Mouse (Mus musculus) stomach, postnatal 0 days (tissue): ENCODE results near the gene Sipa1l1. TPM values are rescaled to one million over a fixed set of nuclear protein-coding genes. Genes with fewer than 3 reads are reported as not detected.

Experiments used
- ATAC-seq: fragments of 200-750 bp; cut with Nextera tagmentation; 2 replicates; pipeline ENCODE4 v1.8.0; 2017; ENCODE audit not compliant: low FRiP score, low TSS enrichment
- DNase-seq: peaks from one replicate; pipeline ENCODE4 v3.0.0-alpha.2; 2016; ENCODE audit warnings: low spot score
- H3K27ac ChIP-seq: fragments of 300-500 bp; sonication (generic); replicated peaks from 2 replicates; pipeline ENCODE4 v1.5.1; 2014; ENCODE audit warnings: mild to moderate bottlenecking, control low read depth
- H3K27me3 ChIP-seq: fragments of 300-500 bp; sonication (generic); 2 replicates; pipeline ENCODE4 v1.6.1; 2014; ENCODE audit warnings: low read length; ENCODE audit not compliant: control insufficient read depth, insufficient read depth
- H3K36me3 ChIP-seq: fragments of 300-500 bp; sonication (generic); 2 replicates; pipeline ENCODE4 v1.6.1; 2014; ENCODE audit warnings: low read length, mixed read lengths; ENCODE audit not compliant: control insufficient read depth, insufficient read depth
- H3K4me1 ChIP-seq: fragments of 300-500 bp; sonication (generic); replicated peaks from 2 replicates; pipeline ENCODE4 v1.6.1; 2014; ENCODE audit warnings: antibody characterized with exemption; ENCODE audit not compliant: control insufficient read depth, insufficient read depth
- H3K4me2 ChIP-seq: fragments of 300-500 bp; sonication (generic); replicated peaks from 2 replicates; pipeline ENCODE4 v1.6.1; 2014; ENCODE audit warnings: low read depth, mild to moderate bottlenecking, control low read depth, moderate library complexity
- H3K4me3 ChIP-seq: fragments of 300-500 bp; sonication (generic); 2 replicates; pipeline ENCODE4 v1.5.1; 2014; ENCODE audit warnings: low read depth, low read length, control low read depth
- H3K9ac ChIP-seq: fragments of 300-500 bp; sonication (generic); 2 replicates; pipeline ENCODE4 v1.6.1; 2014; ENCODE audit warnings: mild to moderate bottlenecking, low read length, control low read depth, mixed read lengths
- H3K9me3 ChIP-seq: fragments of 300-500 bp; sonication (generic); 2 replicates; pipeline ENCODE4 v1.6.1; 2016; ENCODE audit warnings: low read length; ENCODE audit not compliant: control insufficient read depth
- CTCF ChIP-seq: IDR thresholded peaks from 2 replicates; pipeline ENCODE4 v1.5.1; 2016; ENCODE audit warnings: antibody characterized with exemption, low read depth, mild to moderate bottlenecking, moderate library complexity
- EP300 ChIP-seq: optimal IDR thresholded peaks from 2 replicates; pipeline ENCODE3; 2016; ENCODE audit warnings: antibody characterized with exemption
- WGBS: fragments of 180-500 bp; shearing (Covaris S2); extraction: QIAGEN DNeasy Blood & Tissue Kit; methylation state at CpG from one replicate; pipeline ENCODE4 v1.1.7; 2014; 5-methylcytosine and 5-hydroxymethylcytosine counted together
- polyA plus RNA-seq: library from polyadenylated mRNA; unstranded; fragments of >200 nt; fragmentation: Nextera tagmentation; extraction: Ambion mirVana; gene quantifications from 2 replicates; pipeline ENCODE4 v1.2.1, GENCODE M21; 2015

Sipa1l1 gene
- polyA plus RNA-seq, 1 experiment from 2014 or later = 9.2 TPM

GRCm38 (mm10) chr12:82387647-82388046, 218.5 kb downstream of the Sipa1l1 start:
- H3K4me2 ChIP-seq = no peak overlapping the region
- H3K4me1 ChIP-seq = no peaks in the 10 kb centered on the region
- no peak overlapping the region for H3K9ac ChIP-seq
- H3K27ac ChIP-seq = no peak overlapping the region
- peaks cover 4% of the 10 kb centered on the region for H3K36me3 ChIP-seq
- H3K9me3 ChIP-seq = no peaks in the 10 kb centered on the region
- no peak for TF ChIP-seq EP300
- no peak for TF ChIP-seq CTCF
- H3K4me3 ChIP-seq = no peak overlapping the region
- no peak for DNase-seq
- no peaks in the 10 kb centered on the region for H3K27me3 ChIP-seq
- 93% methylated on average over 3 of the region's 3 CpGs for WGBS
- ATAC-seq = no peak

GRCm38 (mm10) chr12:82388144-82388543, 219.0 kb downstream of the Sipa1l1 start:
- no peak for DNase-seq
- H3K4me3 ChIP-seq = no peak overlapping the region

GRCm38 (mm10) chr12:82394118-82394861, 225.2 kb downstream of the Sipa1l1 start:
- DNase-seq (no peak), ATAC-seq (no peak)
- Histone ChIP-seq H3K36me3 (no peaks in the 10 kb centered on the region; the same call in 1 of the 2 replicates), H3K4me3 (no peak overlapping the region), H3K27me3 (no peaks in the 10 kb centered on the region), H3K9me3 (no peaks in the 10 kb centered on the region), H3K27ac (peak overlapping the region; percentile 63), H3K4me1 (no peaks in the 10 kb centered on the region), H3K9ac (no peak overlapping the region), H3K4me2 (no peak overlapping the region)
- WGBS = 31% methylated on average over 8 of the region's 8 CpGs
- TF ChIP-seq EP300 = no peak
- no peak for TF ChIP-seq CTCF

More at GRCm38 (mm10) chr12:82388144-82388543, 219.0 kb downstream of the Sipa1l1 start:
- Histone ChIP-seq H3K9ac (no peak overlapping the region), H3K4me2 (no peak overlapping the region), H3K27me3 (no peaks in the 10 kb centered on the region), H3K4me1 (no peaks in the 10 kb centered on the region), H3K9me3 (no peaks in the 10 kb centered on the region), H3K27ac (no peak overlapping the region), H3K36me3 (peaks cover 4% of the 10 kb centered on the region)
- ATAC-seq = no peak
- no peak for TF ChIP-seq EP300
- peak; percentile 22; the same call in 1 of the 2 replicates for TF ChIP-seq CTCF

GRCm38 (mm10) chr12:82395194-82395593, 226.1 kb downstream of the Sipa1l1 start:
- Histone ChIP-seq H3K4me3 (no peak overlapping the region), H3K9ac (no peak overlapping the region), H3K9me3 (no peaks in the 10 kb centered on the region), H3K27me3 (no peaks in the 10 kb centered on the region), H3K4me2 (no peak overlapping the region), H3K4me1 (peaks cover 4% of the 10 kb centered on the region; the same call in 1 of the 2 replicates), H3K27ac (no peak overlapping the region), H3K36me3 (no peaks in the 10 kb centered on the region; the same call in 1 of the 2 replicates)
- 73% methylated on average over 4 of the region's 4 CpGs for WGBS
- DNase-seq (no peak), ATAC-seq (no peak)
- no peak for TF ChIP-seq CTCF
- no peak for TF ChIP-seq EP300

- DNase-seq (peak; percentile 36), ATAC-seq (peak; percentile 45)
- no peaks in the 10 kb centered on the region for H3K9me3 ChIP-seq
- H3K4me3 ChIP-seq = no peak overlapping the region
- peak overlapping the region; percentile 56 for H3K27ac ChIP-seq
- H3K36me3 ChIP-seq = no peaks in the 10 kb centered on the region; the same call in 1 of the 2 replicates
- TF ChIP-seq EP300 (no peak), CTCF (peak; percentile 57)
- 60% methylated on average over 8 of the region's 8 CpGs for WGBS
- no peaks in the 10 kb centered on the region for H3K27me3 ChIP-seq
- H3K9ac ChIP-seq = no peak overlapping the region
- peaks cover 9% of the 10 kb centered on the region; the same call in 1 of the 2 replicates for H3K4me1 ChIP-seq
- no peak overlapping the region for H3K4me2 ChIP-seq
Measured at GRCm38 (mm10) chr12:82397193-82397592, 228.1 kb downstream of the Sipa1l1 start.

GRCm38 (mm10) chr12:82397751-82398150, 228.6 kb downstream of the Sipa1l1 start:
- peak; percentile 57; the same call in 1 of the 2 replicates for ATAC-seq
- Histone ChIP-seq H3K4me3 (no peak overlapping the region), H3K27me3 (no peaks in the 10 kb centered on the region), H3K27ac (peak overlapping the region; percentile 56; the same call in 1 of the 2 replicates), H3K9me3 (no peaks in the 10 kb centered on the region), H3K4me1 (peaks cover 9% of the 10 kb centered on the region; the same call in 1 of the 2 replicates), H3K4me2 (no peak overlapping the region), H3K36me3 (no peaks in the 10 kb centered on the region; the same call in 1 of the 2 replicates), H3K9ac (no peak overlapping the region)
- DNase-seq = peak; percentile 26
- WGBS = 34% methylated on average over 9 of the region's 9 CpGs
- TF ChIP-seq CTCF (no peak), EP300 (no peak)
